Mouse (Mus musculus): Measurements from ENCODE around the gene Kat7. TPM values are rescaled to one million over a fixed set of nuclear protein-coding genes. Genes with fewer than 3 reads are reported as not detected.
A peak's percentile ranks its signal among the peaks of the same experiment; 100 is the strongest.

The Kat7 gene
- polyA plus RNA-seq, 1 experiment from 2014 or later: 19.4 TPM

GRCm38 (mm10) chr11:95343180-95343579 lies 33.1 kb upstream of the Kat7 start:
- H3K4me1 ChIP-seq (ENCODE audit: insufficient read depth): peaks cover 44% of the 10 kb centered on the region
- WGBS (ENCODE audit: insufficient replicate concordance): 60% methylated on average over 4 of the region's 4 CpGs
- no peaks in the 10 kb centered on the region for H3K27me3 ChIP-seq (ENCODE audit: insufficient read depth, low read length)
- H3K4me2 ChIP-seq (ENCODE audit: low read depth, low read length): peak overlapping the region; percentile 74
- H3K9me3 ChIP-seq (ENCODE audit: low read length): no peaks in the 10 kb centered on the region
- peak overlapping the region; percentile 16; the same call in 1 of the 2 replicates for H3K27ac ChIP-seq (ENCODE audit: low read depth)
- peak overlapping the region; percentile 84 for H3K9ac ChIP-seq (replicated peaks)
- peaks cover 61% of the 10 kb centered on the region for H3K36me3 ChIP-seq (replicated peaks; ENCODE audit: insufficient read depth, low read length)
- no peak for ATAC-seq
- DNase-seq: no peak
- peak overlapping the region; percentile 89 for H3K4me3 ChIP-seq (ENCODE audit: low read depth, low read length)
- TF ChIP-seq EP300 (IDR thresholded peaks at IDR 0.05; ENCODE audit: low read depth) (no peak), CTCF (IDR thresholded peaks at IDR 0.05; ENCODE audit: low read depth) (no peak)

GRCm38 (mm10) chr11:95340664-95341063 lies 30.6 kb upstream of the Kat7 start:
- no peak for TF ChIP-seq CTCF (IDR thresholded peaks at IDR 0.05; ENCODE audit: low read depth)
- no peak for TF ChIP-seq EP300 (IDR thresholded peaks at IDR 0.05; ENCODE audit: low read depth)
- ATAC-seq (no peak), DNase-seq (peak; percentile 41)
- Histone ChIP-seq H3K36me3 (replicated peaks; ENCODE audit: insufficient read depth, low read length) (peaks cover 36% of the 10 kb centered on the region), H3K4me3 (ENCODE audit: low read depth, low read length) (peak overlapping the region; percentile 89), H3K9ac (replicated peaks) (peak overlapping the region; percentile 84), H3K27ac (ENCODE audit: low read depth) (peak overlapping the region; percentile 97), H3K4me2 (ENCODE audit: low read depth, low read length) (peak overlapping the region; percentile 74), H3K9me3 (ENCODE audit: low read length) (no peaks in the 10 kb centered on the region), H3K4me1 (ENCODE audit: insufficient read depth) (peaks cover 50% of the 10 kb centered on the region), H3K27me3 (ENCODE audit: insufficient read depth, low read length) (no peaks in the 10 kb centered on the region)
- 38% methylated on average over 5 of the region's 5 CpGs for WGBS (ENCODE audit: insufficient replicate concordance)

- Histone ChIP-seq H3K9me3 (ENCODE audit: low read length) (no peaks in the 10 kb centered on the region), H3K36me3 (replicated peaks; ENCODE audit: insufficient read depth, low read length) (peaks cover 32% of the 10 kb centered on the region), H3K4me3 (ENCODE audit: low read depth, low read length) (peak overlapping the region; percentile 89), H3K27ac (ENCODE audit: low read depth) (peak overlapping the region; percentile 97), H3K9ac (replicated peaks) (peak overlapping the region; percentile 84), H3K4me2 (ENCODE audit: low read depth, low read length) (peak overlapping the region; percentile 74), H3K4me1 (ENCODE audit: insufficient read depth) (peaks cover 54% of the 10 kb centered on the region), H3K27me3 (ENCODE audit: insufficient read depth, low read length) (no peaks in the 10 kb centered on the region)
- DNase-seq: peak; percentile 8
- 52% methylated on average over 1 of the region's 1 CpGs for WGBS (ENCODE audit: insufficient replicate concordance)
- TF ChIP-seq EP300 (IDR thresholded peaks at IDR 0.05; ENCODE audit: low read depth) (no peak), CTCF (IDR thresholded peaks at IDR 0.05; ENCODE audit: low read depth) (no peak)
- no peak for ATAC-seq
These were observed 30.2 kb upstream of the Kat7 start for GRCm38 (mm10) chr11:95340259-95340658.

- H3K27ac ChIP-seq (ENCODE audit: low read depth): peak overlapping the region; percentile 97
- H3K4me3 ChIP-seq (ENCODE audit: low read depth, low read length): peak overlapping the region; percentile 89
- peak; percentile 52 for ATAC-seq
These were observed 29.5 kb upstream of the Kat7 start for GRCm38 (mm10) chr11:95339471-95340021.

GRCm38 (mm10) chr11:95337846-95338342 lies 27.8 kb upstream of the Kat7 start:
- no peak for ATAC-seq
- H3K27me3 ChIP-seq (ENCODE audit: insufficient read depth, low read length): no peaks in the 10 kb centered on the region

More at GRCm38 (mm10) chr11:95339471-95340021, 29.5 kb upstream of the Kat7 start:
- WGBS (ENCODE audit: insufficient replicate concordance): 24% methylated on average over 14 of the region's 14 CpGs
- Histone ChIP-seq H3K36me3 (replicated peaks; ENCODE audit: insufficient read depth, low read length) (peaks cover 27% of the 10 kb centered on the region), H3K9ac (replicated peaks) (peak overlapping the region; percentile 84), H3K4me2 (ENCODE audit: low read depth, low read length) (peak overlapping the region; percentile 74), H3K4me1 (ENCODE audit: insufficient read depth) (peaks cover 54% of the 10 kb centered on the region), H3K27me3 (ENCODE audit: insufficient read depth, low read length) (no peaks in the 10 kb centered on the region), H3K9me3 (ENCODE audit: low read length) (no peaks in the 10 kb centered on the region)
- peak; percentile 98 for TF ChIP-seq EP300 (IDR thresholded peaks at IDR 0.05; ENCODE audit: low read depth)
- TF ChIP-seq CTCF (IDR thresholded peaks at IDR 0.05; ENCODE audit: low read depth): no peak
- DNase-seq: peak; percentile 77

GRCm38 (mm10) chr11:95337129-95337813 lies 27.2 kb upstream of the Kat7 start:
- Histone ChIP-seq H3K4me2 (ENCODE audit: low read depth, low read length) (peak overlapping the region; percentile 74), H3K9ac (replicated peaks) (peak overlapping the region; percentile 84), H3K27ac (ENCODE audit: low read depth) (peak overlapping the region; percentile 97), H3K27me3 (ENCODE audit: insufficient read depth, low read length) (no peaks in the 10 kb centered on the region), H3K36me3 (replicated peaks; ENCODE audit: insufficient read depth, low read length) (peaks cover 7% of the 10 kb centered on the region; the same call in 1 of the 2 replicates), H3K4me1 (ENCODE audit: insufficient read depth) (peaks cover 48% of the 10 kb centered on the region), H3K4me3 (ENCODE audit: low read depth, low read length) (peak overlapping the region; percentile 89), H3K9me3 (ENCODE audit: low read length) (no peaks in the 10 kb centered on the region)
- TF ChIP-seq EP300 (IDR thresholded peaks at IDR 0.05; ENCODE audit: low read depth) (no peak), CTCF (IDR thresholded peaks at IDR 0.05; ENCODE audit: low read depth) (no peak)
- DNase-seq: peak; percentile 77
- under 1% methylated on average over 42 of the region's 50 CpGs for WGBS (ENCODE audit: insufficient replicate concordance)
- peak; percentile 27 for ATAC-seq

More at GRCm38 (mm10) chr11:95337846-95338342, 27.8 kb upstream of the Kat7 start:
- H3K4me2 ChIP-seq (ENCODE audit: low read depth, low read length): peak overlapping the region; percentile 74
- peak overlapping the region; percentile 97 for H3K27ac ChIP-seq (ENCODE audit: low read depth)
- H3K4me1 ChIP-seq (ENCODE audit: insufficient read depth): peaks cover 50% of the 10 kb centered on the region
- peak overlapping the region; percentile 84 for H3K9ac ChIP-seq (replicated peaks)
- peak overlapping the region; percentile 89 for H3K4me3 ChIP-seq (ENCODE audit: low read depth, low read length)
- WGBS (ENCODE audit: insufficient replicate concordance): 12% methylated on average over 9 of the region's 9 CpGs
- H3K9me3 ChIP-seq (ENCODE audit: low read length): no peaks in the 10 kb centered on the region
- peaks cover 12% of the 10 kb centered on the region for H3K36me3 ChIP-seq (replicated peaks; ENCODE audit: insufficient read depth, low read length)
- no peak for DNase-seq
- TF ChIP-seq CTCF (IDR thresholded peaks at IDR 0.05; ENCODE audit: low read depth): no peak
- no peak for TF ChIP-seq EP300 (IDR thresholded peaks at IDR 0.05; ENCODE audit: low read depth)

Measured in liver, postnatal 0 days (tissue).